Mouse (Mus musculus) heart, embryonic 13.5 days (tissue): ENCODE measurements around the gene Cep295nl. TPM values are rescaled to one million over a fixed set of nuclear protein-coding genes. Genes with fewer than 3 reads are reported as not detected.

ENCODE experiments used
- ATAC-seq: fragments of 200-750 bp; cut with Nextera tagmentation; 2 replicates; pipeline ENCODE4 v1.8.0; 2017; ENCODE audit warnings: moderate TSS enrichment; ENCODE audit not compliant: insufficient number of reproducible peaks, low FRiP score, low TSS enrichment; ENCODE audit errors: extremely low read depth
- H3K27ac ChIP-seq: fragments of 300-500 bp; sonication (generic); replicated peaks from 2 replicates; pipeline ENCODE4 v1.5.1; 2015; ENCODE audit warnings: moderate library complexity, mild to moderate bottlenecking, inconsistent platforms
- H3K27me3 ChIP-seq: fragments of 300-500 bp; sonication (generic); replicated peaks from 2 replicates; pipeline ENCODE4 v1.6.1; 2015; ENCODE audit warnings: mild to moderate bottlenecking, inconsistent platforms
- H3K36me3 ChIP-seq: fragments of 300-500 bp; sonication (generic); 2 replicates; pipeline ENCODE4 v1.6.1; 2015; ENCODE audit warnings: mild to moderate bottlenecking, inconsistent platforms
- H3K4me1 ChIP-seq: fragments of 300-500 bp; sonication (generic); 2 replicates; pipeline ENCODE4 v1.6.1; 2015; ENCODE audit warnings: inconsistent platforms
- H3K4me2 ChIP-seq: fragments of 300-500 bp; sonication (generic); 2 replicates; pipeline ENCODE4 v1.6.1; 2015; ENCODE audit warnings: inconsistent platforms, mild to moderate bottlenecking, moderate library complexity
- H3K4me3 ChIP-seq: fragments of 300-500 bp; sonication (generic); 2 replicates; pipeline ENCODE4 v1.5.1; 2015; ENCODE audit warnings: moderate library complexity, mild to moderate bottlenecking, inconsistent platforms
- H3K9ac ChIP-seq: fragments of 300-500 bp; sonication (generic); 2 replicates; pipeline ENCODE4 v1.6.1; 2015; ENCODE audit warnings: inconsistent platforms, mild to moderate bottlenecking, moderate library complexity
- H3K9me3 ChIP-seq: fragments of 300-500 bp; sonication (generic); 2 replicates; pipeline ENCODE4 v1.6.1; 2016; ENCODE audit warnings: inconsistent platforms
- WGBS: fragments of 180-500 bp; shearing (Covaris S2); methylation state at CpG from one replicate; pipeline ENCODE4 v1.1.7; 2015; ENCODE audit warnings: mixed read lengths; 5-methylcytosine and 5-hydroxymethylcytosine counted together
- polyA plus RNA-seq: library from polyadenylated mRNA; unstranded; fragments of >200 nt; fragmentation: Nextera tagmentation; extraction: Ambion mirVana; gene quantifications from 2 replicates; pipeline ENCODE4 v1.2.1, GENCODE M21; 2015

Gene Cep295nl
- polyA plus RNA-seq, 1 experiment from 2014 or later = 0.15 TPM

GRCm38 (mm10) chr11:118333431-118333830 lies 8.9 kb downstream of the Cep295nl start:
- WGBS = 87% methylated on average over 17 of the region's 17 CpGs
- no peak for ATAC-seq
- H3K9ac ChIP-seq = no peak overlapping the region
- H3K27me3 ChIP-seq = no peaks in the 10 kb centered on the region
- peaks cover 9% of the 10 kb centered on the region for H3K4me1 ChIP-seq
- H3K27ac ChIP-seq = no peak overlapping the region
- H3K9me3 ChIP-seq = no peaks in the 10 kb centered on the region
- H3K4me2 ChIP-seq = no peak overlapping the region
- peaks cover 28% of the 10 kb centered on the region for H3K36me3 ChIP-seq
- H3K4me3 ChIP-seq = no peak overlapping the region

GRCm38 (mm10) chr11:118332376-118332775 lies 9.9 kb downstream of the Cep295nl start:
- Histone ChIP-seq H3K36me3 (peaks cover 28% of the 10 kb centered on the region), H3K4me1 (peaks cover 15% of the 10 kb centered on the region), H3K27ac (no peak overlapping the region), H3K27me3 (no peaks in the 10 kb centered on the region), H3K4me2 (no peak overlapping the region), H3K9me3 (no peaks in the 10 kb centered on the region), H3K9ac (no peak overlapping the region; the same call in 1 of the 2 replicates), H3K4me3 (no peak overlapping the region)
- WGBS = 86% methylated on average over 11 of the region's 11 CpGs
- no peak for ATAC-seq

DNA sequence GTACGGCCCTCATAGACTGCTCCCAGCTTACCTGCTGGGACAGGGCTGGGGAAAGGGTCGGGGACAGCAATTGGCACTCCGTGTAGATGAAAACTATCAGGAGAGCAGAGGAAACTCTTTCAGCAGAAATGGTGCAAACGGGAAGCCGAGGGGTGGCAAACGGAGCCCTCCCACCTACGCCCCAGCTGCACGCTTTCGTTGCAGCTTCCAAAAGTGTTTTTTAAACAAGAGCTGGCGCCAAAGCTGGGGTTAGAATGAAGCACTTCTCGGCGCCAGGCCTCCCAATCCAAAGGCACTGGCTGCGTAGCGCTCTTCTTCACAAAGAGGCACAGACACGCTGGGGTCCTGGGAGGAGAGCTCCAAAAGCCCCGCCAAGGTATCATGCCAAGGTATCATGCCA lies 11.5 kb downstream of the Cep295nl start:
- no peaks in the 10 kb centered on the region for H3K27me3 ChIP-seq
- H3K4me3 ChIP-seq = no peak overlapping the region
- no peaks in the 10 kb centered on the region for H3K9me3 ChIP-seq
- H3K4me2 ChIP-seq = no peak overlapping the region
- no peak for ATAC-seq
- H3K4me1 ChIP-seq = peaks cover 29% of the 10 kb centered on the region
- WGBS = 90% methylated on average over 16 of the region's 16 CpGs
- H3K36me3 ChIP-seq = peaks cover 28% of the 10 kb centered on the region
- no peak overlapping the region for H3K9ac ChIP-seq
- H3K27ac ChIP-seq = no peak overlapping the region

GRCm38 (mm10) chr11:118330361-118330760 lies 11.9 kb downstream of the Cep295nl start:
- H3K9me3 ChIP-seq = no peaks in the 10 kb centered on the region
- H3K4me1 ChIP-seq = peaks cover 29% of the 10 kb centered on the region
- no peak overlapping the region for H3K4me3 ChIP-seq
- H3K36me3 ChIP-seq = peaks cover 28% of the 10 kb centered on the region
- H3K4me2 ChIP-seq = no peak overlapping the region
- ATAC-seq = no peak
- no peaks in the 10 kb centered on the region for H3K27me3 ChIP-seq
- no peak overlapping the region for H3K9ac ChIP-seq
- WGBS = 90% methylated on average over 14 of the region's 14 CpGs
- no peak overlapping the region for H3K27ac ChIP-seq

DNA sequence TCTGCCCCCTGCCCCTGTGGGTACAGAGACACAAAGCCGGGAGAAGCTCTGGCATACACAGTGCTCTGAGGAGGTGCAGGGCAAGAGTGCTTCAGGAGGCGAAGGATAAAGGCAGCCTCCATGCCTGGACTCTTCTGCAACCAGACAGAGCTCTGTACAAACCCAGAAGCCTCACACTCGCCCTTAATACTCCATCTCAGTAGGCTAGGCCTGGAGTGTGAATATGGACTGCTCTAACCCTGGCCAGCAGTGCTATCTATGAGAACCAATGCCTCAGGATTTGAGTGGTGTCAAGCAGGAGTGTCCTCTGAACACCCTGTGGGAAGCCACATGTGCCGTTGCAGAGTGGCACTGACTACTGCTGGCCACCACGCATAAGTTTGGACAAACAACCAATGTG lies 13.4 kb downstream of the Cep295nl start:
- H3K27me3 ChIP-seq = no peaks in the 10 kb centered on the region
- H3K9ac ChIP-seq = no peak overlapping the region
- H3K9me3 ChIP-seq = no peaks in the 10 kb centered on the region
- H3K4me1 ChIP-seq = peaks cover 40% of the 10 kb centered on the region
- peaks cover 28% of the 10 kb centered on the region for H3K36me3 ChIP-seq
- no peak overlapping the region for H3K4me3 ChIP-seq
- ATAC-seq = no peak
- H3K4me2 ChIP-seq = no peak overlapping the region
- H3K27ac ChIP-seq = 0 out of 2 replicates have a peak overlapping the region, but pooled peaks have one; percentile 85
- 80% methylated on average over 5 of the region's 5 CpGs for WGBS

GRCm38 (mm10) chr11:118328511-118328910 lies 13.8 kb downstream of the Cep295nl start:
- no peaks in the 10 kb centered on the region for H3K27me3 ChIP-seq
- ATAC-seq = no peak
- peak overlapping the region; percentile 85; the same call in 1 of the 2 replicates for H3K27ac ChIP-seq
- no peak overlapping the region for H3K4me3 ChIP-seq
- peaks cover 26% of the 10 kb centered on the region for H3K36me3 ChIP-seq
- peaks cover 45% of the 10 kb centered on the region for H3K4me1 ChIP-seq
- H3K9me3 ChIP-seq = no peaks in the 10 kb centered on the region
- no peak overlapping the region for H3K9ac ChIP-seq
- 86% methylated on average over 6 of the region's 6 CpGs for WGBS
- H3K4me2 ChIP-seq = no peak overlapping the region

- 60% methylated on average over 24 of the region's 24 CpGs for WGBS
- ATAC-seq = no peak; the same call in 1 of the 2 replicates
- H3K4me2 ChIP-seq = peak overlapping the region; percentile 30; the same call in 1 of the 2 replicates
These were observed 15.0 kb downstream of the Cep295nl start for GRCm38 (mm10) chr11:118326991-118327971.

DNA sequence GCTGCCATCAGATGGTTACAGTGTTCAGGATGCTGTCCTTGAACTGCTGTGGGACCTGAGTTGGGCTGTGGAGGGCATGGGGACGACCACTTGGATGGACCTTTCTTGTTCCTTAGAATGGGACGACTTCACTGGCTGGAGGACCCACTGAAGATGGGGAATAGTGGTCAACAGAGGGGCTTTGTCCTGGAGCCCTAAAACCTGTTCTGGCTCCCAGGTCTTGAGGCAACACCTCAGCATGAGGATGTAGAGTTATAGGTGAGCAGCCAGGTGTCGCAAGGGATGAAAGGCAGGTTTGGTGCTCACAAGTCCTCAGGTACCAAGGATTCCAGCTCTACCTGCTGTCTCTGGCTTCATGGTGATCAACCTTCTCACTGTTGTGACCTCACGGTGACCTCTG lies 15.8 kb downstream of the Cep295nl start:
- ATAC-seq = no peak
- Histone ChIP-seq H3K4me1 (peaks cover 46% of the 10 kb centered on the region), H3K4me3 (no peak overlapping the region), H3K27me3 (no peaks in the 10 kb centered on the region), H3K36me3 (peaks cover 14% of the 10 kb centered on the region), H3K27ac (no peak overlapping the region; the same call in 1 of the 2 replicates), H3K9me3 (no peaks in the 10 kb centered on the region), H3K4me2 (no peak overlapping the region), H3K9ac (no peak overlapping the region)
- 76% methylated on average over 4 of the region's 4 CpGs for WGBS

More at GRCm38 (mm10) chr11:118326991-118327971, 15.0 kb downstream of the Cep295nl start:
- Histone ChIP-seq H3K27ac (peak overlapping the region; percentile 85), H3K9ac (0 out of 2 replicates have a peak overlapping the region, but pooled peaks have one; percentile 40), H3K9me3 (no peaks in the 10 kb centered on the region), H3K4me1 (peaks cover 46% of the 10 kb centered on the region), H3K4me3 (no peak overlapping the region), H3K27me3 (no peaks in the 10 kb centered on the region), H3K36me3 (peaks cover 14% of the 10 kb centered on the region)

- Histone ChIP-seq H3K4me1 (peaks cover 46% of the 10 kb centered on the region), H3K27ac (peak overlapping the region; percentile 70), H3K27me3 (no peaks in the 10 kb centered on the region), H3K9ac (no peak overlapping the region), H3K4me3 (no peak overlapping the region), H3K36me3 (peaks cover 15% of the 10 kb centered on the region), H3K4me2 (no peak overlapping the region), H3K9me3 (no peaks in the 10 kb centered on the region)
- WGBS = 55% methylated on average over 5 of the region's 5 CpGs
- no peak for ATAC-seq
These were observed 17.8 kb downstream of the Cep295nl start for GRCm38 (mm10) chr11:118324541-118324940.

DNA sequence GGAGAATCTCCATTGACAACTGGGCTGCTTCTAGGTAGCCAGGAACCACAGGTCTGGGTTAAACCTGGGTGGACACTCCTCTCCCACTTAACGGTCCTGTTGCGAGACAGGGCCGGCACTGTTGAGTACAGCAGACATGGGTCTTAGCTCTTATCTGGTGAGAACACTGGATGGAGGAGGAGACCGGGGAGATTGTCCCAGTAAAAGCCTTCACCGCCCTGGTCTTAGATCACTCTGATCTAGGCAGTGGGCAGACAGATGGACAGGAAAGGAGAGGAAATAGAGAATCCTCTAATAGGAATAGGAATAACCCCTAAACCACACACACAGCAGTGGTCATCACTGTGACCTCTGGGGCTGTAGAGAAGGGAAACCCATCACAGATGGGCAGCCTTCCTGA lies 18.3 kb downstream of the Cep295nl start:
- peak overlapping the region; percentile 70 for H3K27ac ChIP-seq
- WGBS = 38% methylated on average over 5 of the region's 5 CpGs
- H3K4me2 ChIP-seq = no peak overlapping the region
- no peak for ATAC-seq
- H3K27me3 ChIP-seq = no peaks in the 10 kb centered on the region
- no peak overlapping the region for H3K4me3 ChIP-seq
- H3K4me1 ChIP-seq = peaks cover 46% of the 10 kb centered on the region
- H3K9me3 ChIP-seq = no peaks in the 10 kb centered on the region
- H3K36me3 ChIP-seq = peaks cover 20% of the 10 kb centered on the region
- H3K9ac ChIP-seq = no peak overlapping the region; the same call in 1 of the 2 replicates

DNA sequence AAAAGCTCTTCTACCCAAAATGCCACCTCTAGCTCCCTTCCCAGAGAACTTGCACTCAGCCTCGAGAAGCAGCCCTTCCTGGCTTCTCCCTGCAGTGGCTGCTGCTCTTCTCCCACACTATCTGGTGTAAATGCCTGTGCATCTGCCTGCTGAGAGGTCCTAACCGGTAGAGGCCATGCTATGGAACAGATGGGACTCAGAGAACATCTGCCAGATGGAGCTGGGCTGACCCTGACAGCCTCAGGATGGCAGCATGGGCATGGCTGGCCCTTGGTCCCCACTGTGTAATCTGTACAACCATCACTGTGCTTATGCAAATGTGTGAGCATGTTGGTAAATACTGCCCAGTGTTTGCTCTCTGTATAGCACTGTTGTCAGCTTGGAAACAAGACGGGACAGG lies 19.7 kb downstream of the Cep295nl start:
- WGBS = 44% methylated on average over 3 of the region's 3 CpGs
- no peak for ATAC-seq
- H3K9me3 ChIP-seq = no peaks in the 10 kb centered on the region

More for the DNA sequence above, 19.7 kb downstream of the Cep295nl start:
- Histone ChIP-seq H3K27me3 (no peaks in the 10 kb centered on the region), H3K36me3 (peaks cover 33% of the 10 kb centered on the region), H3K27ac (no peak overlapping the region), H3K9ac (no peak overlapping the region), H3K4me3 (no peak overlapping the region), H3K4me1 (peaks cover 34% of the 10 kb centered on the region), H3K4me2 (no peak overlapping the region)
